Mouse (Mus musculus) retina, embryonic 14.5 days (tissue): ENCODE data around the gene Susd1.

Experiments
- DNase-seq: peaks from one replicate; pipeline ENCODE4 v3.0.0-alpha.2; 2015; ENCODE audit warnings: low spot score

Susd1 gene

GRCm38 (mm10) chr4:59338896-59339535 lies 99.4 kb downstream of the Susd1 start:
- no peak for DNase-seq

- DNase-seq, result no peak
These were observed 100.9 kb downstream of the Susd1 start for GRCm38 (mm10) chr4:59337533-59337885.

GRCm38 (mm10) chr4:59336846-59337532 lies 101.4 kb downstream of the Susd1 start:
- no peak for DNase-seq

DNA sequence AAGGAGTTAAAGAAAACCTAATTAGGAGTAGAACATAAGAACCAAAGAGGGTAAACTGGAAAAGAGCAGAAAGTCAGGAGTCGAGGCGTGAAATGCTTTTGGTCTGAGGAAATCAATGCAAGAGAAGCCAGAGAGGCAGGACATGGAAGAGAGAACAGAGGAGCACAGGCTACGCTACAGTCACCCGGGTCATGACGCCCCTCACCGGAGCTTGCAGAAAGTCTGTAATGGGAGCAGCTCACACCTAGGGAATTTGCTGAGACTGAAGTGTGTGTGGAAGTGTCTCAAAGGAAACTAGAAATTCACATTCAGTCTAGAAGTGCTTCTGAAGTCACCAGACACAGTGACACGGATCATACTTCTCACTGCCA lies 102.0 kb downstream of the Susd1 start:
- DNase-seq, result no peak

DNA sequence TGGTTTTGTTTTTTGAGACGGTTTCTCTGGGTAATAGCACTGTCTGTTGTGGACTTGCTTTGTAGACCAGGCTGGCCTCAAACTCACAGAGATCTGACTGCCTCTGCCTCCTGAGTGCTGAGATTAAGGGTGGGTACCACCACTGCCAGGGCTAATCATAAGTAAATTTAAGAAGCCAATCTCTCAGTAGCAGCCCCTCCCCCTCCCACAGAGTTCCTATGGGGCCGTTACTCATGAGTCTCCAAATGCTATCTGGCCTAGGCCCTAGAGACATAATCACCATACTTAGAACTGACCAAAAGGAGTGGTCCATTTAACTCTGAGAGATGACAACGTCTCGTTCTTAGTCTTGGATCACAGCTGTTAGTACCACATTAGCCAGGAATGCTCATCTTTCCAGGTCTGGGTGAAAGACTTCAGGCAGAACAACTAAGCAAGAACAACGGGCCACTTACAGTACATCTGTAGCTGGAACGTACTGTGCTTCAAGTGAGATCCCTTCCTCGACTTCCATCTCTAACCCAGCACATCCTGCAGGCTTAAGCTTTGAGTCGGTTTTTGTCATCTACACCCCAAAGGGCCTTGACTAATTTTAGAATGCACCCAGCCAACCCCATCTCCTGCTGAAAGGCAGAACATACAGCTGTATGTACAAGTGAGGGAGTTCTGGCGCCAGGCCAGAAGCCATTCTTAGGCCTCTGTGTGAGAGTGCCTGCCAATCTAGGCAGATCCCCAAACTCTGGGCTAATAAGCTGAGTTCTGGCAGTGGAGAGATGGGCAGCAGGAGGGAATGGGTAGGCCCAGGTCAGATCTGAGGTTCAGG lies 102.6 kb downstream of the Susd1 start:
- DNase-seq, result no peak

GRCm38 (mm10) chr4:59335101-59335500 lies 103.3 kb downstream of the Susd1 start:
- no peak for DNase-seq

DNA sequence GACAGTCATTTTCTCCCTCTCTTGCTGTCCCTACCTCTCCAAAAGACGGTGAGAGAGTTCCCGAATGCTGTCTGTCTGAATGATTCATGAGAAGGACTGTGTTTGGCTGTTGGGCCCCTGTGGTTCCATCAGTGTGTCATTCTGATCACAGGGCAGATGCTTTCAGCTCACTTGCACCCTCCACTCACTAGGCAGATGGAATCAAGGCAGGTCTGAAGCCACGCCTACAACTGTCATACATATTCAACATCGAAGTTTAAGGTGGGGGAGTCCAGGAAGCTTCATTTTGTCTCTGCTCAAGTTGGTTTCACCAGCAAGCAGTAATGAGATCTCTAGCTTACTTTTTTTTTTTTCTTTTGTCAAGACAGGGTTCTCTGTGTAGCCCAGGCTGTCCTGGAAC lies 104.2 kb downstream of the Susd1 start:
- DNase-seq, result no peak

- no peak for DNase-seq
These were observed 105.0 kb downstream of the Susd1 start for GRCm38 (mm10) chr4:59333424-59333895.

DNA sequence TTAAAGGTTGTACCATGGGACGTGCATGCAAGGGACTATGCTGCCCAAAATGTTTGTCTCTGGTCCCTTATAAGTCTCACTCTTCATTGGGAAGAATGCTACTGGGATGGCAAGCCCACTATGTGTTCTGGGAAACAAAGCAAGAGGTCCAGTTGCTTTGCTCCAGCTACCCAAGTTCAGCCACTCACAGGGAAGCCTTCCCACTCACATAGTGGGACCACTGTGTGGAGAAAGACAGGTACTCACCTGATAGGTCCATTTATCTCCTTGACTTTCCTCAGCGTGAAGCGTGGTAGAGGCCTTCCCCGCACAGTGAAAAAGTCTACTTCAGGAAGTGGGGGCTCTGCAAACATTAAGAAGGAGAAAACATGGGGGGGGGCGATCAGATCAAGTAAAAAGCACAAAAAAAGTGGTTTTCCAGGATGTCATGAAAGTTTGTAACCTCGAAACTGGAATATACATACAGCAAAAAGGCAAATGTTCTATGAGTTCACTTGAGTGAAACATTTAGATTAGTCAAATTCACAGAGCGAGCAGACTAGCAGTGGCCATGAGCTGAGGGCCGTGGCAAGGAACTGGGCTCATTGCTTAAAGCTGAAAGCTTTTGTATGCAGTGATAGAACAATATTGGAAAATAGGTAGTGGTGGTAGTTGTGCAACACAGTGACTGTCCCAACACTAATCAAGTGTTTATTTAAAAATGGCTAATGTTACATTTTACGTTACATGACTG lies 105.6 kb downstream of the Susd1 start:
- no peak for DNase-seq

DNA sequence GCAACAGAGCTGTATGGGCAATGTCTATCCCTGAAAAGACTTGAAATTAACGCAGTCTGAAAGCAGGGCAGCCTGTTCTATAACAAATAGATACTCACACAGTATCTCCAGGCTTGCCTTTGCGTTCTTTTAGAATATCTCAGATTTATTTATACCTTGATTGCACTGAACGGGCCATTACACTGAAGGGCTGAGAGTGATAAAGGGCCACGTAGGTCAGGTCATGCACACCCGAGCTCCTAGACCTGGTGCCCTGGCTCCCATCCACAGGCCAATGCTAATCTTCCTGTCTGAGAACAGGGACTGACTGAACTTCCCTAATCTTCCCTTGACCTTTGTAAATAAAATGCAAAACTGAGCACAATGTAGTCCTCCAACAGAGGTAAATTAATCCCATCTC lies 106.3 kb downstream of the Susd1 start:
- DNase-seq, result no peak

- no peak for DNase-seq
These were observed 106.8 kb downstream of the Susd1 start for GRCm38 (mm10) chr4:59331633-59332032.

- DNase-seq, result no peak
These were observed 107.3 kb downstream of the Susd1 start for GRCm38 (mm10) chr4:59330961-59331604.

- no peak for DNase-seq
These were observed 108.8 kb downstream of the Susd1 start for GRCm38 (mm10) chr4:59329461-59330304.

DNA sequence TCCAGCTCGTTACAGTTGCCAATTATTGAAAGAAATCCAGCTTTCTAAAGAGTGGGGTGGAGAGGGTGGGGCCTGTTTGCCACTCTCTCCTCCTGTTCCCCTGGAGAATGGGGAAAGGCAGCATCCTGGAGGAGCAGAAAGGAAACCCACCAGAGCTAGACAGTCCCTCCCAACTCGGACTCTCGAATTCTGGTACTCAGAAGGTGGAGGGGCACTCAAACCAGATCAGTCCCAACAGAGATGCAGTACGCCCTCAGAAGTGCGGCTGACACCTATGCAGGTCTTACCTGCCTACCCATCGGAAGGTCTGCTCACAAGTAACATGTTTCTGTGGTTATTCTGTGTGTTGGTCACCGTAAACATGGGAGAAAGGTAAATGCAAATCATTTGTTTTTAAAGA lies 109.6 kb downstream of the Susd1 start:
- no peak for DNase-seq

GRCm38 (mm10) chr4:59327986-59328385 lies 110.4 kb downstream of the Susd1 start:
- no peak for DNase-seq

- no peak for DNase-seq
These were observed 112.2 kb downstream of the Susd1 start for GRCm38 (mm10) chr4:59326031-59326760.

- no peak for DNase-seq
These were observed 114.1 kb downstream of the Susd1 start for GRCm38 (mm10) chr4:59324317-59324716.

DNA sequence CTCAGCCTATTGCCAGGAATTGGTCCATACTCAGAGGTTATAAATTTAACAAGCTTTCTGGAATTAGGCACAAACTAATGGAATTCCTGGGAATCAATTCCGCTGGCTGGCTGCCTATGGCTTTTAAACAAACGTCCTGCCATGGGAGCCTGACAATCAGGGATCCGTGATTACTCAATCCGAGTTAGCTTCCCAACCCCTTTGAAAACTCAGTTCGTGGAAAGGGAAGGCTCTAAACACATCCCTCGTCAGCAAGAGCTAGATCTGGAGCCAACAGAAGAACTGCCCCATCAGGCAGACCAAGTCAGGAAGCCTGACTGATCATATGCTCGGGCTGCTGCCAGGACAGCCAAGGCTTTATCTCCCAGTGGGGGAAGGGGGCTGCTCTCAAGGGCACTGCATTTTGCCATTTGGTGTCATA lies 115.2 kb downstream of the Susd1 start:
- no peak for DNase-seq

DNA sequence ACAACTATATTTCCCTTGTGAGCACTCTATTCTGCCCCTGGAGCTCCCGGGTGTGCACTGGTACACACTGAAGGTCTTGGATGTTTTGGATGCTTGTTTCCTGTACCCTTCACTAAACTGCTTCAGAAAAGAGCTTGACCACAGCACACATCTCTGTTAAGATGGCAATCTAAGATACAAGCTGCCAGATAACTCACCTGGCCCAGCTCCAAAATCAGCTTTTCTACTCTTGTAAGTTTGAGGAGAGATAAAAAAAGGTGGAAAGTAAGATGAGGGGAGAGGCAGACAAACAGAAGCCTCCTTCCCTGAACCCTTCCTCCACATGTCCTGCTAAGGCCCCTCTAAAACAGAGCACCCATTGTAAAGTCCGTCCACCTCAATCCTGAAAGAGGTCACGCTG lies 115.7 kb downstream of the Susd1 start:
- DNase-seq, result no peak

DNA sequence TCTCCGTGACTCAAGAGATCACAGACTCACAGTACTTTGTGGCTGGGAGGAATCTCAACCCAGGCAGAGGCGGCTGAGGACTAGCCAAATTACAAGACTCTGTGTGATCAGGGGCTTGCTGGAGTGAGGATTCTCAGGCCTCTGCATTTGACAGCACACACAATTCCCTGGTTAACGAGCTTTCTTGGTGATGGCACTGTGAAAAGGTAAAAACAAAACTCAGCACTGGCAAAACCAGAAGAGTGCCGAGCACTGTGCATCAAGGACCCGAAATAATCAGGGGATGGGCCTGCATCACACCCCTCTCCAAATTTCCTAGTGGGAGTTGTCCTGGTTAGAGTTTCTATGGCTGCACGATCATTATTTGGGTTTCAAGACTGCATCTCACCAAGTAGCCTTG lies 116.4 kb downstream of the Susd1 start:
- DNase-seq, result no peak
